Mouse (Mus musculus) left cerebral cortex, adult 18-20 months (tissue): Measurements from ENCODE around the gene Rbfox1. TPM values are rescaled to one million over a fixed set of nuclear protein-coding genes. Genes with fewer than 3 reads are reported as not detected.
A peak's percentile ranks its signal among the peaks of the same experiment; 100 is the strongest.

Experiments
- DNase-seq, 2 experiments: peaks; one replicate each; pipeline ENCODE4 v3.0.0; 2021 to 2022; ENCODE audit warnings: low spot score in 2 of 2, mixed read lengths in 1 of 2
- total RNA-seq, 2 experiments: library from RNA; stranded (reverse); gene quantifications; 2 replicates each; pipeline ENCODE4 v1.2.3; 2021

Gene Rbfox1
- total RNA-seq, 2 experiments from 2014 or later = 309 to 311 TPM

DNA sequence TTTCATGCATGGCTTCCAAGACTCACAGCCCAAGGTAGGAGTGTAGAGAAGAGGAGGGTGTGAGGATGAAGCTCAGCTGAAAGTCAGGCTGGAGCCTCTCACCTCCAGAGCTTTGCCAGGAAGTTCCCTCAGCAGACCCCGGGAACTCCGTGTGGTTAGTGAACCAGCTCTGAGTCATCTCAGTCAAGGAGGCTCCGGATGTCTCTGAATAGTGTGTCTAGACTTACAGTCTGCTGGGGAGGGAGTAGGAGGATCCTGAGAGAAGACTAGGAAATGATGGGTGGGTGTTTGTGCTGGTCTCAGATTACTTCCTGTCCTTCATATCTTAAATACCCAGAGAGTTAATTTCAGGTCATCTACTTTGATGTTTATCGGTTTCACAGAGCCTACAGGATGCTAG is 1004.1 kb downstream of the Rbfox1 start:
- DNase-seq = peak; percentile 48 to 66

DNA sequence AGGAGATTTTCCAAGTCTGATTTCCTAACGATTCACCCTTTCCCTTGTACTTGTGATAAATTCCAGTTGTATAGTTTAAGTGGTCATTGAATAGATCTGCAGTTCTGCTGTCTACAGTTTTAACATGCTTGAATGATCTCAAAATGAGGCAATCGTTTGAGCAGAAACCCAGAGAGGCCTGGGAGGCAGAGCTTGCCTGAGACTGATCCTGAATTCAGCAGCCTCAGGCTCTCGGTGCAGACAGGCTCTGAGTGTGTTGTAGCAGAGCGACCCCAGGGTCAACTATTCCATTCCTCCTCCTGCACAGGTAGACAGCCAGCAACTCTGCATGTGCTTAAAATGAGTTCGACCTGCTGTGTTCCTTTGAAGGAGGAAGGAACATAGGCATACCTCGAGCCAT is 1012.6 kb downstream of the Rbfox1 start:
- no peak for DNase-seq

DNA sequence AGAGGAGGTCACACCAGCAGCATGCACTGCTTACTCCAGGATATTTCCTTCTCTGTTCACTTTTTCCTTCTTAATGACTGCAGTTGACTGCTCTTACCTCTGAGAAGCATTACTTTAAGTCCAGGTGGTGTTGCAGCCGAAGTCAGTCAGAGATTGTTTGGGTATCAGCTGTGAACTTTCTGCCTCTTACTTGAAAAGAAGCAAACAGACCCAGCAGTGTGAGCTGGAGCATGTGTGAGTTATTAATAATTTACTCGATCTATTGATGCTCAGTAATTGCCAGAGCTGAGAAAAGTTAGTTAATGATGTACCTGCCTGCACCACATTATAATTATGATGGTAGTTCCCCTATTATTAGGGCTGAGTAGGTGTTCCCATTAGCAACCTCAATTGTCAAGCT is 1014.9 kb downstream of the Rbfox1 start:
- DNase-seq = no peak

DNA sequence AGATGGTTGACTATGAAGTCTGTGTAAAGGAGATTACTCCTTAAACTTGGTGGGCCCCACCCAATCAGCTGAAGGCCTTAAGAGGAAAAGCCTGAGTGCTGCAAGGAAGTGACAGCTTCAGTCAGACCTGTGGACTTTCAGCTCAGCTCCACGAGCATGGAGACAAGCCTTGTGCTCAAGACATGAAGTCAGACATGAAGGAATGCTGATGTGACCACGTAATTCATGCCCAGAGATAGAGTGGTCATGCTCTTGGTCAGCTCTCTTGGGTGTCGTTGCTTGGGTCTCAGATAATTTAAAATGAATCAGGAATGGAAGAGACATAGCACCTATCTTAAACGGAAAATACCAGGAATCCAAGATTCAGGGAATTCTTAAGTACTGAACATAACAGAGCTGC is 1019.8 kb downstream of the Rbfox1 start:
- no peak for DNase-seq

DNA sequence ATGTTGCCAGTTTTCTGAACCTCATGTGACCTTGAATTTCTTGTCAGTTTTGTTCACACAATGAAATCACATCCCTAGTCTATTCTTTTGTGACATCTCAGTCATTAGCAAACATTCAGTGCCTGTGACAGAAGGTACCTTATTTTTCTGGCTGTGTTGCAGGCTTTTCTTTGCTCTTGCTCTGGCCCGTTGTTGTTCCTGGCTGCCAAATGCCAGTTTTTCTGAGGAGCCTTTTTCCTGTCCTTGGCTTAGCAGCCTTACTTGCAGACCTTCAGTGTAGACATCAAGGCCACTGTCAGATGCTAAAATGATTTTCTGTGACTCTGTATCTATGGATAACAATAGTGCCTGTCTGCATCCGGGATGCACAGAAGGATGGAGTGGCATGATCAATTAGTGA is 1020.8 kb downstream of the Rbfox1 start:
- no peak for DNase-seq

DNA sequence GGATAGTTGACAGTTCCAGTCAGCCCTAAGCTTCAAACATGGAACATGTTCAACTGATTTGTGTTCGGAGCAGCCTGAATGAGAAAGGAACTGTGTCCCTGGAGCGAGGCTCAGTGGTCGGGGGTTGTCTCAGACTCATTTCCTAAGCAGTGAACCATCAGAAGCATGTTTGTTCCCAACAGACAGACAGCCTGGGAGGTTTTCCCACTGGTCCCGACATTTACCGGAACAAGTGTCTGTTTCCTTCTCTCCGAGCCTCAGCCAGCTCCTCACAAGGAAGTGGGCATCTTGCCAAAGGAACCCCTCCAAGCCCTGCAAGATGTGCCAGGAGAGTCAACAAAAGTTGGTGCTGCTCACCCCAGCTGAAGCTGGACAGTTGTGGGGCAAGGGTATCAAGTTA is 1022.4 kb downstream of the Rbfox1 start:
- no peak for DNase-seq

DNA sequence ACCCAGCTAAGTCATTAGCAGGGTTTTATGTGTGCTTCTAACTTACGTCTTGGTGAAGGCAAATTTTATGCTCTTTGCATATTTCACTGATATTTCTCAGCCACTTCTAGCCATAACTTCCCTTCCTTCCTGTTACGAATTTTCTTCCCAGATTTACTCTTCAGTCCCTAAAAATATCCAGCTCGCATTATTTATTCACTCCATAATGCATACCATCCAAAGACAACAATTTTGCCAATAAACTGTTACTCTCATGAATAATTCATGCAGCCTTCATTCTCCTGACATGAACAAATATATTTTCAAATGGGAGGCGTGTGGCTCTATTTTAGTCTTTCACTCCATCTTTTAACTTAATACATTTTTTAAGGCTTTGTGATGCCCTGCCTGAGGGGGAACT is 1029.4 kb downstream of the Rbfox1 start:
- no peak for DNase-seq

DNA sequence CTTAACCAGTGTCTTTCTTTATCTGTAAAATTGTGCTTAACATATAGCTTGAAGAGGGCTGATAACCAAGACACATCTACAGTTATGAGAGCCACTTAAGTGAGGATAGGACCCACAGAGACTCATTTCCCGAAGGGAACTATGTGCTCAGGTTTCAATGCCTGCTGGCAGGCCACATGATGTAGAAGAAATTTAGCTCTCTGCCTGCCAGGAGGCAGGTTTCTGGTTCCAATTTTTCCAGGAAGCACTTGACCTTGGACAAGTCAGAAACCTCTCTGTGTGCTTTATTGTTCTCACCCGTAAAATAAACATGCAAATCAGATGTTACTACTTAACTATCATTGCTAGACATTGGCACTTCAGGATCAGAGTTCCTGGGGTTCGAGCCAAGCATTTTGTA is 1033.5 kb downstream of the Rbfox1 start:
- no peak for DNase-seq

DNA sequence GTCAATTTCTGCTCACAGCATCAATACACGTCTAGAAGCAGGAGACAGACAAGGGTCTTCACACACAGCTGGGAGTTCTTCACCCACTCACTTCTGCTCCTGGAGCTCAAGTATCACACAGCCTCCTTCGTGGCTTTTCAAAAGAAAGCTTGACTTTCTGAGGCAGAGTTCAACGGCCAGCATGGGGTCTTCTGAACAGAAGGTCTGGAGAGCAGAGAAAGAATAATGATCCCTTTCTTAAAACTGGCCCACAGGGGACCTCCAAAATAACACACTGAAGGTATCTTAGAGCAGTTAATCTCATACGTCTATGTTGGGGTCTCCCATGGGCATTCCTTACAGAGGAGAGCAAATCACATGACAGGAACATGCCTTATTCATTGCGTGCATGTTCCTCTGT is 1034.5 kb downstream of the Rbfox1 start:
- no peak for DNase-seq

DNA sequence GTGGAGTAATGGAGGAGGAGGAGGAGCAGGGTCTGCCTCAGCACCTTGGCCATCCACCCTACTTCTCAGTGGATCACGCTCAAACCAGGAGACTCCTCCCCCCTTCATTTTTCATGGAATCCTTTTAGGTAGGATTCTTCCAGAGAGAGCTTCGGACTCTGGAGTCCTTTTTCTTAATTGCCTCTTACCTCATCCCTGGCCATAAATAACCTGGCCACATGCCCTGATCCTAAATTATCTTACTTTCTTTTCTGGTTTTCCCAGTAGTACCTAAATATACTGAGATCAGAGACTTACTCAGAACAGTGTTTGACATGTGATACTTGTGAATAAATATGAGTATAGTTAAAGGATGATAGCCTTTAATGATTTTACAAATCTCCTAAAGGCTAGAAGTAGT is 1042.5 kb downstream of the Rbfox1 start:
- DNase-seq = no peak

DNA sequence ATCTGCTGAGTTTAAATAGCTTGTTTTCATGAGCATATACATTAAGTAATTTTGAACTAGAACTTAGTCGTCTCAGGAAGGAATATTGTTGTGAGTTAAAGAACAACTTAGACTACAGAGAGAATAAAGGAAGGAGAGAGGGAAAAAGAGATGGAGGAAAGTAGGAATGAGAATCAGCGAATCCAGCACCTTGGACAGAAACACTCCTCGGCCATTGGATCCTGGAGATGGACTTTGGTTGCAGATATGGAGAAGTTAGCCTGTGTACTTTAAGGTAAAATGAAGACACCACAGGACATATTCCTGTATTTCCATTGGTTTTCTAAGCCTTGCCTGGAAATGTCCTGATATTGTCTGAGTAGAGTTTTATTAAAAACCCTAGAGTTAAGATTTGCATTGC is 1045.6 kb downstream of the Rbfox1 start:
- no peak for DNase-seq

DNA sequence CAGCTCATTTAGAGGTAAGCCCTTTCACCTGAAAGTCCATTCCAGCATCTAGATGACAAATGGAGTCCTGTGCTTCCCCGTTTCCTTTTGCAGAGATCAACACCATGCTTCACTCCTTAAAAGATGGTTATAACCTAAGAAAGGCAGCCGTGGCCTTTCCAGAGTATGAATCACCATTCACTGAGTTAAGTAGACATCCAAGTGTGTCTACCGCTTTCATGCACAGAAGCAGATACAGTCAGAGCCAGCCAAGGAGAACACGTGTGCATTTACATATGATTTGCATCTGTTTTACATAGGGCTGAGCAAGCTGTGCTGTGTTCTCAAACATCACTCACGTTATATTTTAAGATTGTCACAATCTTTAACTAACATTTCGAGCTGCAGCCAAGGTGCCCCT is 1061.0 kb downstream of the Rbfox1 start:
- DNase-seq = peak; percentile 46 to 47

DNA sequence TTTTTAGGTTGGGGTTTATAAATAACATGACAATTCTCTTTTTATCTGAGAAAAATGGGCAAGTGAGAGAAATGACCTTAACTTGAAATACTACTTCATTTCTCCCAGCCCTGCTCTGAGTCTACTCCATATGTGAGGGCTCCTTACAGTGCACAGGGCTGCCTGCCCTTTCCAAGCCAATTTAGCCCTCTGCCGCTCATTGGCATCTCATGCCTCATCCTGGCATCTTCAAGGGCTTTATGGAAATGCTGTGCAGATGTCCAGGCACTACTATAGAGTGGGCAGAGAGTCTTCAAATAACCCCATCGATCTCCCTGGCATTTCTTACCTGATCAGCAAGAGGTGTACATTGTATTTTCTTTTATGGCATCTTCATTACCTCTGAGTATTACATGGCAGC is 1064.5 kb downstream of the Rbfox1 start:
- DNase-seq = no peak

DNA sequence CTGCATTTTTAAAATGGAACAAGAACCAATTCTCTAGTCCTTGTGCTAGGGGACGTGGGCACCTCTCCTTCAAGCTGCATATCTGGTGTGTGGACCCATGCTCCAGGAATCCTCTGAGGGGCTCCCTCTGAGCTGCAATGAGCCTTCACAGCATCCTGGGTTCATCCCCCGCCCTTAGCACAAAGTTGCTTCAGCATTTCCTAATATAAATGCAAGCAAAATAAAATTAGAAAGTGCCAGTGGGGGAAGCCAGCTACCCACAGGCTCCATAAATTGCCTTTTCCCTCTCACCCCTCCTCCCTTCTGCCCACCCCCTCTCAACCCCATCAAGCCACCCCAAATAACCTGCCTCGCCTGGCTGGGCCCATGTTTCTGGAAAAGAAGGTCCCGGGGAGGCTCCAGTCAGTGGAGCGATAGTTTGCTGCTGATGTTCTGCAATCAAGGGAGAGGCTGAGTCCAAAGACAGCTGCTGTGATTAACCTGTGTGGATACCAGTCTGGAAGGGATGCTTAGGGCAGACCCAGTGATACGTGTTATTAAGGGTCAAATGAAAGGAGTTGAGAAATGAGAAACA is 1070.0 kb downstream of the Rbfox1 start:
- peak in 1 of 2 experiments; percentile 10 for DNase-seq

DNA sequence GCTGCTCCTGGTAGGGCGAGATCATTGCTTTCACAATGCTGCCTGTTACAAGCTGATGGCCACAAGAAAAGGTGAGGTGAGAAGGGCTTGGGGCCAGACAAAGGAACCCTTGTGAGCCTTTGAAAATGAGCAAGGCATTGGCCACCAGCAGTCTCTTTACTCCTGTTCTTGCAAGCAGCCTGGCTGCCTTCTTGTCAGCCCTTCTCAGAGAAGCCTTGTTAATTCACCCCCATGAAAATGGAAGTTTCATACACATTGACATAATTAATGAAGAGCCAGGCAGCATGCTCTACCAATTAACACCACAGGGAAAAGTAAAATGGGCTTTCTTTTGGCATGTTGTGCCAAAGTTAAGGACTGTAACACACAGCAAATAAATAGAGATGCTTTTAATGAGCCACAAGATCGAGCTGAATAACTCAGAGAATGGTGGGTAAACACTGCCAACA is 1076.8 kb downstream of the Rbfox1 start:
- DNase-seq = no peak

DNA sequence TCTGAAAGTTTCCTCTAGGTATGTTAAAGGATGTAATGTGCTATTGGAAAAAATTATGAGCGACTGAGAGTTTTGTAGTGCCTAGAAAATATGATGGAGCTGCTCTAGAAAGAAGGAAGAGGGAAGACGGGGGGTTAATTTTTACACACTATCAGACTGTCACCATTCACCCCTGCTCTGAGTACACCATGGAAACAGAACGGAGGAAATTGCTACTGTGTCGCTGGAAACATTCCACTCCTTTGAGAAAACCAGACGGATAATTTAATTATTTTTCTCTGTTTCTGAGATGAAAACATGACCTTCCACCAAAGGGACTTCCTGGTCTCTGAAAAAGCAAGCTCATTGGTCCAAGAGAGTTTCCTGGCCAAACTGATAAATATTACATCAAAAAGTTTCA is 1077.4 kb downstream of the Rbfox1 start:
- no peak for DNase-seq

DNA sequence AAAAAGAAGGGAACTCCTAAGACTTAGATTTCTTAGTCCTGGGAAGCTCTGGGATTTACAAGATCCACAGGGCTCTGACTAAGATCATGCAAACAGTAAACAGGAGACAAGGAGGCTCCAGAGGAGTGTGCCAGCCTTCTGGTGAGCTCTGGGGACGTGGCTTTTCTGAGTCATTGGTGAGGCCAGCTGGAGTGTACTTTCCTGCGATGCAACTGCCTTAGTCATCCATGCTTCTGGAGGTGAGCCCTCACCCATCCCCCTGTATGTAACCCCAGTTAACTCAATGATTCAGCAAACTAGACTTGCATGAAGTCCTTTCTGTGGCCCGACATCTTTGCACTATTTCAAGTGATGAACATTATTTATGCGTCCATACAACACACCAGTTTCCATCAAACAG is 1078.4 kb downstream of the Rbfox1 start:
- peak; percentile 51 to 52 for DNase-seq

DNA sequence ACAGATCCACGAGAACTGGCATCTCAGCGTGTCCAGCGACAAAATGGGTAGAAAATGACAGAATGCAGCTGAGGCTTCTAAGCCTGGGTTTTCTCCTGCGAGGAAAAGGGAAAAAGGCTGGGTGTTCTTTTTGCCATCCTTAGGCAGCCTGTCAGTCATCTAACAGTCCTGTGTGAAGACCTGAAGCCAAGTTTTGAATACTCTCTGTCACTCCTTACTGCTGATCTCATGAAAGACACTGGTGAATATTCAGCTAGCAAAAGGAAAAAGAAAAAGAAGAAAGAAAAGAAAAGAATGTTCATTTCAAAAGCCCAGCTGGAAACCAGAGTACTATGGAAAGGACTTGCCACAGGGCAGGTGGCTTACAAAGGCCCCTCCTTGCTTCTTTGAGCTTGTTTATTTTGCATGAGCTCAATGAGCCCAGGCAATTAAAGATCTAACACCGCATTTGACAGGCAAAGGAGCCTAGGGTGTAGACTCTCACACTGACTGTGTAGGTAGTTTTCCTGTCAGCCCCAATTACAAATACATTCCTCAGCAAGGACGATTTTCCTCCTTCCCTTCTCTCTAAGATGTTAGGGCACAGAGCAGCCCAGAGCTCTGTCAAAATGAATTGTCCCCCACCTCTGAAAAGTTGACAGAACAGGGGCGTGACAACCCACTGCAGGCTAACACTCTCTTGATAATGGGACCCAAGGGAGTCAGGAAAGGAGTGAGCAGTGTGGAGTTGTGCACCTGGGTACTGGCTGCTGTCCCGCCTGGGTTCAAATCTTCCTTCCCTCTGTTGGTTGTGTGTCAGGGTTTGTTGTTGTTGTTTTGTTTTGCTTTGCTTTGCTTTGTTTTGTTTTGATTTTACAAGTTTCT is 1079.8 kb downstream of the Rbfox1 start:
- DNase-seq = no peak

DNA sequence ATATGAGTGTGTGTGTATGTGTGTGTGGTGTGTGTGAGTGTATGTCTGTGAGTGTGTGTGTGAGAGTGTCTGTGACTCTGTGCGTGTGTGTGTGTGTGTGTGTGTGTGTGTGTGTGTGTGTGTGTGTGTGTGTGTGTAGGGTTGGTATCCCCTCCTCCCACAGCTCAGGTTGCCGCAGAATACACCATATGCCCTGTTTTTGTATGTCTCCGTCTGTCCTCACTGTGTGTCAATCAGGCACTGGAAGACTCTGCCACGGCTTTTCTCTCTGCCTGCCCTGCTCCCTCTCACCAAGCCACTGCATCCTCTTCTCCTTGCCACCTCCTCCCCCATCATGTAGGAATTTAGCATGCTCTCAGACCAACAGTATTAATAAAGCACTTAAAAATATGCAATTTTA is 1084.8 kb downstream of the Rbfox1 start:
- DNase-seq = no peak

DNA sequence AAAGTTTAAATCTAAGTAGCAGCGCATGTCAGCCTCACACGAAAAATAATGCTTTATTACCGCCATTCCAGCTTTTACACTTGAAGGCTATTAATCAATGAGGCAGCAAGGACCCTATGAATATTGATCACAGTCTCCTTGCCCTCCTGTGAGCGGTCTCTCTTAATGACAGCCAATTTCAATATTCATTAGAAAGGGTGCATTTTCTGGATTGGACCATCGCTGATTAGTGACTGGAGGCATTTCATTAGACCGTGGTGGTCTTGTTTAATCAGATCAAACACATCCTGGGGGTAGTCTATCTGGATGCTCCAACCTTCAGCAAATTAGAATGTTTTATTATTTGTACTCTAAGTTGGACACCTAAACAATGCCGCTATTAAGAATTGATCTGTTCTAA is 1091.2 kb downstream of the Rbfox1 start:
- no peak for DNase-seq

DNA sequence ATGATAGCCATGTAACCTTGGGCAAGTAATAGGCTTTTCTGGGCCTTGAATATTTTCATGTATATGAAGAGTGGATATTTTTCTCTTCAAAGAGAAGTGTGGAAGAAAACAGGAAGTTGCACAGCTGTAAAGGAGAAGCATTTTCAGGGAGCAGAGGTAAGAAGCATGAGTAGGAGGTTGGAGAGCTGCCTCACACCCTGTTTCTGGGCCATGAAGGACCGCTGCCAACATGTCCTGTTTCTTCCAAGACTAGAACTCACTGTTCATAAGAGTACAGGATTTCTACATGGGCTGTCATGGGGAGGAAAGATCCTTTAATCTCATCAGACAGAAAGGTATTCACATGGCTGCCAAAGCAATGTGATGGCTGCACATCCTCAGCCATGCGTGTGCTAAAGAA is 1098.8 kb downstream of the Rbfox1 start:
- DNase-seq = peak; percentile 24 to 31

DNA sequence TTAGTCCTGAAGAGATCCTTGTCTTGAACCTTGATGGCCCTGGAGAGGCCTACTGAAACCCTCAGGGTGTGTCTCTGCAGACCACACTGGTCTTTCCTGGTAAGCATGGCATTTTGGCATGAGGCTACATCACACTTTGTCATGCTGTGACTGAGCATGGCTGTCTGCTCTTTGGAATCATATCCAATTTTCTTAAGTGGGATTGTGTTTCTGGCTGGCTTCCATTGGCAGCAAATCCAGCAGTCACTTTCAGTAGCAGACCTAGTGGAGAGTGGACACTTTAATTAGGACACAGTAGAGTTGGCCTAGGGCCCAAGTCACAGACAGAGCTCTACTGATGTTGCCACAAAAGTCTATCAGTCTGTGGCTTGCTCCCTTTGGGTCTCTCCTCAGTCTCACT is 1100.9 kb downstream of the Rbfox1 start:
- DNase-seq = no peak

DNA sequence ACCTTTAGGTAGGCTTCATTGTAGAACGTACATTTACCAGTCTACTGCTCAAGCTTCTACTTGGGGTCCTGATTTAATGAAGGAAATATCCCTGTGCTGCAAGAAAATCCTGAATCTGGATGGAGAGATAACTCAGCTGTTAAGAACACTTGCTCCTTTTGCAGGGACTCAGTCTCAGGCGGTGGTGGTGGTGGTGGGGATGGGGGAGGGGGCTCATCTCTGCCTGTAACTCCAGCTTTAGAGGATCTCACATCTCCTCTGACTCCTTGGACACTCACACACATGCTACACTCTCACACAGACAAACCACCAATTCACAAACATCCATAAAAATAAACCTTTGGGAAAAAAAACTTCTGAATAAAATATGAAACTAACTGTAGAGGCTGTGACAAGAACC is 1101.3 kb downstream of the Rbfox1 start:
- DNase-seq = no peak
